Mouse (Mus musculus) heart, adult 2 months (tissue): ENCODE measurements at regions not wholly inside any gene's neighbourhood (a gene's known extent, or its start where the extent isn't known, plus 50 kb on each side); places are given as distances from the start of the nearest gene placed in this dataset.

Experiments
- CTCF ChIP-seq: fragments of 200-600 bp; IDR thresholded peaks from 2 replicates; pipeline ENCODE4 v1.8.1; 2022; ENCODE audit warnings: antibody characterized with exemption, mild to moderate bottlenecking, moderate library complexity
- EP300 ChIP-seq: fragments of 200-500 bp; IDR thresholded peaks from 2 replicates; pipeline ENCODE4 v1.6.1; 2011; ENCODE audit warnings: low read depth, low read length, control low read depth; ENCODE audit not compliant: insufficient read depth
- POLR2A ChIP-seq: fragments of 200-500 bp; IDR thresholded peaks from 2 replicates; pipeline ENCODE4 v1.6.1; 2011; ENCODE audit warnings: mild to moderate bottlenecking, low read depth, low read length, control low read depth; ENCODE audit not compliant: insufficient read depth

GRCm38 (mm10) chr4:39292348-39292845 lies 157.7 kb upstream of the 1700009N14Rik start:
- no peak for TF ChIP-seq CTCF
- TF ChIP-seq POLR2A, result no peak
- TF ChIP-seq EP300, result no peak
